Mouse (Mus musculus): ENCODE results near the gene Tenm1. TPM values are rescaled to one million over a fixed set of nuclear protein-coding genes. Genes with fewer than 3 reads are reported as not detected.

Gene Tenm1
- polyA plus RNA-seq, 2 experiments: 0.01 TPM; not detected in 1

DNA sequence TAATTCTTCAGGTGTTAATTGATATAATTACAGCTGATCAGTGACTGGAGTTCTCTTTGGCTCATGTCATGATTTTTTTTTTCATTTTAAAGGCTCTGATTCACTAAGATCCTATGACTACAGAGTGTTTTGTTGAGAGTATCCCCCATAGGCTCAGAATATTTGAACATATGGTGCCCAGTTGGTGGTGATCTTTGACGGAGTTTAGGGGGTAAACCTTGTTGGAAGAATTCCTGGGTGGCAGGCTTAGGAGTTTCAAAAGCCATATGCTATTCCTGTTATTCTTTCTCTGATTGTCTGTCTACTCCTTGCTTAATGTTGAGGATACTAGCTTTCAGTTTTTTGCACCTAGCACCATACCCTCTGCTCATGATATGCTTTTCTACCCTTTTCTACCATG lies 109.6 kb downstream of the Tenm1 start:
- DNase-seq (ENCODE audit: low read depth in 3 of 3, low spot score in 3 of 3) (no peak), ATAC-seq (ENCODE audit: insufficient read depth) (no peak)
- no peak overlapping the region for H3K4me3 ChIP-seq (ENCODE audit: insufficient read depth in 1 of 2, low read depth in 2 of 2, low read length in 2 of 2)
- H3K4me1 ChIP-seq (replicated peaks; ENCODE audit: control insufficient read depth in 2 of 2, insufficient read depth in 2 of 2, low read length in 1 of 2): no peaks in the 10 kb centered on the region
- H3K9ac ChIP-seq (replicated peaks): no peak overlapping the region
- 41% methylated on average over 1 of the region's 1 CpGs for WGBS (ENCODE audit: insufficient replicate concordance)
- H3K36me3 ChIP-seq (replicated peaks; ENCODE audit: control insufficient read depth, insufficient read depth, low read depth): no peaks in the 10 kb centered on the region
- TF ChIP-seq EP300 (IDR thresholded peaks at IDR 0.05; ENCODE audit: low read depth) (no peak), CTCF (IDR thresholded peaks at IDR 0.05; ENCODE audit: low read depth) (no peak)
- no peak overlapping the region for H3K4me2 ChIP-seq (ENCODE audit: low read depth)
- H3K27ac ChIP-seq: no peak overlapping the region
- no peaks in the 10 kb centered on the region for H3K27me3 ChIP-seq (ENCODE audit: control insufficient read depth, insufficient read depth, low read length)
- no peaks in the 10 kb centered on the region for H3K9me3 ChIP-seq (ENCODE audit: control insufficient read depth, low read length)

DNA sequence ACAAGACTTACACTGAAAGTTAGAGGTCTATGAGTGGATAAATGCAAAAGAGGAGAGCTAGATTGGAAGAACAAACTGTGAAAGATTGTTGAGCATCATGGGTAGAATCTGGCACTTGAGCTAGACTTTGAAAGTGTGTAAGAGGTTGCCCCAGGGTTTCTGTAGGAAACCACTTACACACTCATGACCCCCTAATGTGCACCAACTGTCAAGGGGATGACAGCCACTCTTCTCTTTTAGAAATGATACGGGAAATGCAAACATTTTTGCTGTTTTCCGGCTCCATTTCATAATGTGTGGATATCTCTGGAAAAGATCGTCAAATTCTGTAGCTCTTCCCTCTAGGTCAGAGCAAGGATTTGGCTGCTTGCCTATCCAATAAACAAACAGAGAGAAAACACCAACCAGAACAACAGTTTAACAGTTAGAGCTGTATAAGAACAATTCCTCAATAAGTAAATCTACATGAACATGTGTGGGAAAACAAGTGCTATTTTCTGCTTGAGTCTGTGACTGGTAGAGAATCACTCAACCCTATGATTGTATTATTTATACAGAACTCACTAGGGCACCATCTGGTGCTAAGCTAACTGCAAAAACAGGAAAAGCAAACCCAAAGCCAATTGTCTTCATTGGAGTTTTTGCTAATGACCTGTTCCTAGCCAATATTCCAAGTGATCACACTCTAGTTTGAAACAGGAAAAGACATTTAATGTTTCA lies 111.0 kb downstream of the Tenm1 start:
- no peak overlapping the region for H3K9ac ChIP-seq (replicated peaks)
- H3K27ac ChIP-seq: no peak overlapping the region
- DNase-seq (ENCODE audit: low read depth in 3 of 3, low spot score in 3 of 3): no peak
- no peaks in the 10 kb centered on the region for H3K27me3 ChIP-seq (ENCODE audit: control insufficient read depth, insufficient read depth, low read length)
- ATAC-seq (ENCODE audit: insufficient read depth): no peak
- H3K4me1 ChIP-seq (replicated peaks; ENCODE audit: control insufficient read depth in 2 of 2, insufficient read depth in 2 of 2, low read length in 1 of 2): no peaks in the 10 kb centered on the region
- no peaks in the 10 kb centered on the region for H3K36me3 ChIP-seq (replicated peaks; ENCODE audit: control insufficient read depth, insufficient read depth, low read depth)
- H3K4me2 ChIP-seq (ENCODE audit: low read depth): no peak overlapping the region
- no peaks in the 10 kb centered on the region for H3K9me3 ChIP-seq (ENCODE audit: control insufficient read depth, low read length)
- H3K4me3 ChIP-seq (ENCODE audit: insufficient read depth in 1 of 2, low read depth in 2 of 2, low read length in 2 of 2): no peak overlapping the region
- TF ChIP-seq EP300 (IDR thresholded peaks at IDR 0.05; ENCODE audit: low read depth) (no peak), CTCF (IDR thresholded peaks at IDR 0.05; ENCODE audit: low read depth) (no peak)
- 62% methylated on average over 3 of the region's 3 CpGs for WGBS (ENCODE audit: insufficient replicate concordance)

DNA sequence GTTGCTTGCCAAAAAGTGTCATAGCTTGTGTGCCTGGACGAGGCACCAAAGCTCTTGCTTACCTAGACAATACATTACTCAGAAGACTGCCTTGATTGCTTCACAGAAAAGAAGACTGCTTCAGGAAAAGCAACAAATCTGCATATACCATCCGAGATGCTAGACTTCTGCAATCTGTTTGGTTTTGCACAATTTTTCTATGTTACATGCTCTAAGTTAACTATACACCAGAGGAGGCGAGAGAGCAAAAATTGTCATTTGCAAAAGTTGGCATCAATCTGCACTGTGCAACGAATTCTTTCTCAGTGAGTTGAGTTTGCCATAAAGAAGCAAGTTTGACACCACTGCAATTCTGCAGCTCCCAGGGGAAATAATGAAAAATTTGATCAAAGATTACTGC lies 193.1 kb downstream of the Tenm1 start:
- ATAC-seq (ENCODE audit: insufficient read depth) (no peak), DNase-seq (ENCODE audit: low read depth in 3 of 3, low spot score in 3 of 3) (no peak)
- H3K9ac ChIP-seq (replicated peaks): no peak overlapping the region
- no peaks in the 10 kb centered on the region for H3K9me3 ChIP-seq (ENCODE audit: control insufficient read depth, low read length)
- no peak overlapping the region for H3K4me2 ChIP-seq (ENCODE audit: low read depth)
- WGBS (ENCODE audit: insufficient replicate concordance): 49% methylated on average over 4 of the region's 4 CpGs
- TF ChIP-seq CTCF (IDR thresholded peaks at IDR 0.05; ENCODE audit: low read depth): no peak
- TF ChIP-seq EP300 (IDR thresholded peaks at IDR 0.05; ENCODE audit: low read depth): no peak
- H3K27ac ChIP-seq: no peak overlapping the region
- no peaks in the 10 kb centered on the region for H3K36me3 ChIP-seq (replicated peaks; ENCODE audit: control insufficient read depth, insufficient read depth, low read depth)
- H3K4me3 ChIP-seq (ENCODE audit: insufficient read depth in 1 of 2, low read depth in 2 of 2, low read length in 2 of 2): no peak overlapping the region
- no peaks in the 10 kb centered on the region for H3K4me1 ChIP-seq (replicated peaks; ENCODE audit: control insufficient read depth in 2 of 2, insufficient read depth in 2 of 2, low read length in 1 of 2)
- no peaks in the 10 kb centered on the region for H3K27me3 ChIP-seq (ENCODE audit: control insufficient read depth, insufficient read depth, low read length)

DNA sequence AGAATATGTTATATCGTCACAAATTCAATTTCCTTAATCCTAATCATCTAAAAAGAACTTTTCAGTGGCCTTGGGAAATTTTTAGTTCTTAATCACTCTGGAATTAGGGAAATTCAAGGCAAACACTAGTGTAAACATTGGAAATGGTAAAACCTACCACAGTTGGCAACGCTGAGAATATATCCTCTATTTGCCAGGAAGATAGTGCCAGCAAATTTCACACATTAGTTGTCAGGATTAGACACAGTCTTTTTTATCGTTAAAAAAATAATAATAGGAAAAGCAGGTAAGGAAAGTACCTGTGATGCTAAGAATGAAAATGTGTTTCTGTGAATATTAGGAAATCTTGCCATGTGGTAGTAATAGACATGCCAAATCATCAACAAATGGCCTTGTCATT lies 223.9 kb downstream of the Tenm1 start:
- DNase-seq (ENCODE audit: low read depth in 3 of 3, low spot score in 3 of 3) (no peak), ATAC-seq (ENCODE audit: insufficient read depth) (no peak)
- Histone ChIP-seq H3K36me3 (replicated peaks; ENCODE audit: control insufficient read depth, insufficient read depth, low read depth) (no peaks in the 10 kb centered on the region), H3K27ac (no peak overlapping the region), H3K4me1 (replicated peaks; ENCODE audit: control insufficient read depth in 2 of 2, insufficient read depth in 2 of 2, low read length in 1 of 2) (no peaks in the 10 kb centered on the region), H3K9me3 (ENCODE audit: control insufficient read depth, low read length) (no peaks in the 10 kb centered on the region), H3K27me3 (ENCODE audit: control insufficient read depth, insufficient read depth, low read length) (no peaks in the 10 kb centered on the region), H3K4me3 (ENCODE audit: insufficient read depth in 1 of 2, low read depth in 2 of 2, low read length in 2 of 2) (no peak overlapping the region), H3K9ac (replicated peaks) (no peak overlapping the region), H3K4me2 (ENCODE audit: low read depth) (no peak overlapping the region)
- 61% methylated on average over 3 of the region's 3 CpGs for WGBS (ENCODE audit: insufficient replicate concordance)
- no peak for TF ChIP-seq EP300 (IDR thresholded peaks at IDR 0.05; ENCODE audit: low read depth)
- TF ChIP-seq CTCF (IDR thresholded peaks at IDR 0.05; ENCODE audit: low read depth): no peak

DNA sequence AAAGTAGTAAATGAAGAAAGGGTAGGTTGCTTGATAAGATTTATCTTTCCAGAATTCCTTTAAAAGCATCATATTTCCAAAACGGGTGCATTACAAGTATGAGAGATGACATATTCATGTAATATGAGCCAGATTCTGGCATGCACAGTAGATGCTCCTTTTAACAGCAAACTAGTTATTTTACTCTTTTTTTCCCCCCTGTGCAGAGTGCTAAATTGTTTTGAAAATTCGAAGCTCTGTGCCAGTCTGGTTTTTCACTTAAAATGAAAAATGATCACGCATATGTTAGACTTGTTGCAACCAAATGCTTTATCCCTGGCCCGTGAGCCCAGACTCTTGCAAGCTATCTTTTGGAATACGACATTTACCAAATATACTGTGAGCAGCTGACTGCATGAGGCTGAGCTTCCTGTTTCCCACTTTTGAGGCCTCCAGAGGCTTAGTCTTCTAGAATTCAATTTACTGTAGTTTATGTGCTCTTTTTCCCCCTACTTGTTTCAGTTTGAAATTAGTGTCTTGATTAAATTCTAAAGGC lies 226.6 kb downstream of the Tenm1 start:
- Histone ChIP-seq H3K4me2 (ENCODE audit: low read depth) (no peak overlapping the region), H3K27me3 (ENCODE audit: control insufficient read depth, insufficient read depth, low read length) (no peaks in the 10 kb centered on the region), H3K4me1 (replicated peaks; ENCODE audit: control insufficient read depth in 2 of 2, insufficient read depth in 2 of 2, low read length in 1 of 2) (no peaks in the 10 kb centered on the region), H3K27ac (no peak overlapping the region), H3K9ac (replicated peaks) (no peak overlapping the region), H3K36me3 (replicated peaks; ENCODE audit: control insufficient read depth, insufficient read depth, low read depth) (no peaks in the 10 kb centered on the region), H3K9me3 (ENCODE audit: control insufficient read depth, low read length) (no peaks in the 10 kb centered on the region), H3K4me3 (ENCODE audit: insufficient read depth in 1 of 2, low read depth in 2 of 2, low read length in 2 of 2) (no peak overlapping the region)
- ATAC-seq (ENCODE audit: insufficient read depth): no peak
- TF ChIP-seq EP300 (IDR thresholded peaks at IDR 0.05; ENCODE audit: low read depth): no peak
- TF ChIP-seq CTCF (IDR thresholded peaks at IDR 0.05; ENCODE audit: low read depth): no peak
- DNase-seq (ENCODE audit: low read depth in 3 of 3, low spot score in 3 of 3): no peak
- 55% methylated on average over 5 of the region's 5 CpGs for WGBS (ENCODE audit: insufficient replicate concordance)
